Mouse (Mus musculus): ENCODE results near the gene Gm21083. TPM values are rescaled to one million over a fixed set of nuclear protein-coding genes. Genes with fewer than 3 reads are reported as not detected.
"Not testable (repeated sequence)": the region's sequence is repeated elsewhere in the genome, so short reads cannot be mapped to it uniquely, and the experiment has no call there.

Gene Gm21083
- total RNA-seq, 2 experiments from 2014 or later, result not detected

DNA sequence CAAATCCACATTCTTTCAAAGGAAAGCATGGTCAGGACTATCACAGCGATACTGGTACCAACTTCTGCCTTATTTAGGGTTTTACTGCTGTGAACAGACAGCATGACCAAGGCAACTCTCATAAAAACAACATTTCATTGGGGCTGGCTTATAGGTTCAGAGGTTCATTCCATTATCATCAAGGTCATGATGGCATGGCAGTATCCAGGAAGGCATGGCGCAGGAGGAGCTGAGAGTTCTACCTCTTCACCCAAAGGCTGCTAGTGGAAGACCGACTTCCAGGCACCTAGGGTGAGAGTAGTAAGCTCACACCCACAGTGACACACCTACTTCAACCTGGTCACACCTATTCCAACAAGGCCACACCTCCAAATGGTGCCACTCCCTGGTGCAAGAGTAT is 39.1 kb downstream of the Gm21083 start:
- not testable (repeated sequence) for ATAC-seq (replicated peaks; ENCODE audit: low FRiP score, poor library complexity, severe bottlenecking)

DNA sequence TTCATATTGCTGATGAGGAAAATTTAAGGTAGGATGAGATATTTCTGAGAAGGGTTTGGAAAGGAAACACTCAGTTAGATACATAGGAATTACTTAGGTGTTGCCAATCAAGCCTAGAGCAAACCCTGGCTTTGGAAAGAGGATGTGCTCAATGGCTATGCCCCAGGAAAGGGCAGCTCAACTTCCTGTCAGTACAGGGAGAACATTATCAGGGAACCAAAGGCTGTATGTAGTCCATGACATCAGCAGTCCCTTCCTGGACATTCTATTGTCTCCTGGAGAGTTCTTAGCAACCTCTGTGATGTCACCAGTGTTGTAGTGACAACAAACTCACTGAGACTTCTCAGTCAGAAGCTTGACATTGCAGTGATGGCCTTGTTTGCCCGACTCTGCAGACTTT is 41.6 kb downstream of the Gm21083 start, which contains the start of gene Speer4d:
Gene Speer4d (plus strand): TSS at position 301 of the 400 bp plus-strand sequence.
- ATAC-seq (replicated peaks; ENCODE audit: low FRiP score, poor library complexity, severe bottlenecking), result not testable (repeated sequence)

DNA sequence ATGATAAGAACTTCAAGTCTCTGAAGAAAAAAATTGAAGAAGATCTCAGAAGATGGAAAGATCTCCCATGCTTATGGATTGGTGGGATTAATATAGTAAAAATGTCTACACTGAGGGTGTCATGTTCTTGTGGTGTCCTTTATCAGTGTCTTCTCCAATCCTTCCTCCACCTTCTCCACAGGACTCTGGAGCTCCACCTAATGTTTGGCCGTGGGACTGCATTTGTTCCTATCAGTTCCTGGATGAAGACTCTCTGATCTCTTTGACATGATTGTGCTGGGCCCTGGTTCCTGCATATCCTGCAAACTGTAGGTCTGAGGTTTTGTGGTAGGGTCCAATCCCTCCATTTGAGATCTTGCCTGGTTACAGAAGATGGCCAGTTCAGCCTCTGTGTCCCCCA is 51.0 kb downstream of the Gm21083 start:
- not testable (repeated sequence) for ATAC-seq (replicated peaks; ENCODE audit: low FRiP score, poor library complexity, severe bottlenecking)

DNA sequence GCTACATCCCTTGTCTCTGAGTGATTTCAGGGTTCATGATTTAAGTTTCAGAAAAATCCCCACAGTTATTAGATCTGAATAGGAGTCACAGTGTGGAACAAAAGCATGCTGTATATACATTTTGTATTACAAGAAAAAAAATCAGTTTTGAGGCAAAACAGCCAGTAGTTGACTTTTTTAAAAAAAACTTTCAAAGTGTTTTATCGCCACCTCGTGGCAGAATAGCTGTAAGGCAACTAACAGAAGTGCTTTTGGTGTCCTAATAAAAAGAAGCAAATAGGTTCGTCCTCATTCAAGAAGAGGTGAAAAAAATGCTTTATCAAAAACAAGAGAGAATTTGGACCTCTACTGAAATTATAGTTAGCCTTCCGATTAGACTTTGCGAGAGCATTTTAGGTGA is 52.9 kb downstream of the Gm21083 start:
- not testable (repeated sequence) for ATAC-seq (replicated peaks; ENCODE audit: low FRiP score, poor library complexity, severe bottlenecking)

Other genes starting within 250 kb of the Gm21083 start
- gene Gm21149, start 100.8 kb upstream of the Gm21083 start, total RNA-seq (2015; ENCODE audit: low replicate concordance), result not detected in 2 replicates
- gene Gm21149, start 100.8 kb upstream of the Gm21083 start, total RNA-seq (2017; ENCODE audit: low replicate concordance), result not detected in 2 replicates
- not detected in 2 replicates for gene Gm21190, start 48.1 kb upstream of the Gm21083 start, total RNA-seq (2015; ENCODE audit: low replicate concordance)
- not detected in 2 replicates for gene Gm21190, start 48.1 kb upstream of the Gm21083 start, total RNA-seq (2017; ENCODE audit: low replicate concordance)
- gene Speer4d, start 41.7 kb downstream of the Gm21083 start, total RNA-seq (2015; ENCODE audit: low replicate concordance), result not detected in 2 replicates
- not detected in 2 replicates for gene Speer4d, start 41.7 kb downstream of the Gm21083 start, total RNA-seq (2017; ENCODE audit: low replicate concordance)
- not detected in 2 replicates for gene 4930572O03Rik, start 79.7 kb downstream of the Gm21083 start, total RNA-seq (2015; ENCODE audit: low replicate concordance)
- not detected in 2 replicates for gene 4930572O03Rik, start 79.7 kb downstream of the Gm21083 start, total RNA-seq (2017; ENCODE audit: low replicate concordance)
- not detected in 2 replicates for gene Speer4c, start 136.9 kb downstream of the Gm21083 start, total RNA-seq (2015; ENCODE audit: low replicate concordance)
- not detected in 2 replicates for gene Speer4c, start 136.9 kb downstream of the Gm21083 start, total RNA-seq (2017; ENCODE audit: low replicate concordance)